Mouse (Mus musculus) left cerebral cortex, adult 6 months (tissue): ENCODE measurements around the gene Nrsn2. TPM values are rescaled to one million over a fixed set of nuclear protein-coding genes. Genes with fewer than 3 reads are reported as not detected.

Source experiments
- long read RNA-seq, 2 experiments: library from polyadenylated mRNA; unstranded; transcript quantifications; one replicate each; pipeline ENCODE4 v2.0.0; 2019 to 2020
- polyA plus RNA-seq: library from polyadenylated mRNA; unstranded; fragments of <200 nt; fragmentation: Nextera tagmentation; gene quantifications from 2 replicates; pipeline ENCODE4 v1.2.3, GENCODE M21; 2021

The Nrsn2 gene
- polyA plus RNA-seq, result 89.7 and 118 TPM in 2 replicates
- long read RNA-seq, experiment 1, transcript Nrsn2-201 (3 exons, 1,455 nt), result major isoform, 223 of 238 reads
- long read RNA-seq, experiment 1, partial matches to known transcripts, result 11 of 238 reads
- long read RNA-seq, experiment 1, other reads (novel, unspliced or antisense), result 4 of 238 reads
- long read RNA-seq, experiment 2, transcript Nrsn2-201 (3 exons, 1,455 nt), result major isoform, 44 of 73 reads
- long read RNA-seq, experiment 2, partial matches to known transcripts, result 4 of 73 reads
- long read RNA-seq, experiment 2, other reads (novel, unspliced or antisense), result 25 of 73 reads

DNA sequence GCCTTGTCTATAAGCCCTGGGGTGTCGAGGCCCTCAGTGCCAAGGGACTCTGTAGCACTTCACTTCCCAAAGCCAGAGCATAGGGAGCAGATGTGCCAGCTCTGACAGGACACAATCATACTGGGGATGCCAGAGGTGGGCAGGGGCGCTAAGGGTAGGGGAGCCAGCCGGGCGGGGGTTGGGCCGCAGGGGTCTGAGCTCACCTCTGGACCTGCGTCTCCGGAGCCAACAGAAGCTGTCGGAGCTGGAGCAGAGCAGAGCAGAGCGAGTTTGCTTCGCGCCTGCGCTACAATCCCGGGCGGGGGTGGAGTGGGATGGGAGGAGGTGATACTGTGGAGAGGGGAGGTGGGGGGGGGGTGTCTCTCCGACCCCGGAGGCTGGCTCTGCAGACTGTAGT is at the start of gene Nrsn2:
Nrsn2 (minus strand) TSS at position 294 of the 397 bp plus-strand sequence.

GRCm38 (mm10) chr2:152415287-152415686 is 38.8 kb upstream of the Nrsn2 start, which contains the start of gene 6820408C15Rik:
6820408C15Rik (plus strand) TSS chr2:152415587.

DNA sequence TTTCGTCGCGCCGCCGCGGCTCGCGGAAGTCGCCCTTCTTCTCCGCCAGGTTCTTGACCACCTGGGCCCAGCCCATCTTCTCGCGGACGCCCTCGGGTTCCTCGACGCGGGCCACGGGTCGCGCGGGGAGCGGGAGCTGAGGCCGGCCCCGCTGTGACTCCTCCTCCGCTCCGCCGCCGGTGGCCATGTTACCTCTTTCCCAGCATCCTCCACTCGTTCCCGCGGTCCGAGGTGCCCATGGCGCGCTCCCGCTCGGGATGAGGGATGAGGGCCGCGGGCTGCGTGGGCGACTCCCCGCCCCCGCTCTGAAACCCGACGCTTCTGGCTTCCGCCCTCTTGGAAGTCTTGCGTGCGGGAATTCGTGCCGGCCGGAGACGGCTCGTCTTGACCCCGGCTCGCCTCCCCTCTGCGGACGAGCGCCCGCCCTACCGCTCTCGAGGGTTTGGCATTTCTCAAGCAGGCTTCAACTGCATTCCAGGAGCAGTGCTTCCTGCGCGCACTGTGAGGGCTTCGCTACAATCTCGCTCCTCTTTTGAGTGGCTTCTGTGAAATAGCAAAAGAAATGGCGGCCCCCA is 38.2 kb upstream of the Nrsn2 start, which contains the start of gene Zcchc3:
Zcchc3 (minus strand) TSS at position 437 of the 575 bp plus-strand sequence.

GRCm38 (mm10) chr2:152397680-152398435 is 21.4 kb upstream of the Nrsn2 start, which contains the start of gene Sox12:
Sox12 (minus strand) TSS chr2:152398063.

DNA sequence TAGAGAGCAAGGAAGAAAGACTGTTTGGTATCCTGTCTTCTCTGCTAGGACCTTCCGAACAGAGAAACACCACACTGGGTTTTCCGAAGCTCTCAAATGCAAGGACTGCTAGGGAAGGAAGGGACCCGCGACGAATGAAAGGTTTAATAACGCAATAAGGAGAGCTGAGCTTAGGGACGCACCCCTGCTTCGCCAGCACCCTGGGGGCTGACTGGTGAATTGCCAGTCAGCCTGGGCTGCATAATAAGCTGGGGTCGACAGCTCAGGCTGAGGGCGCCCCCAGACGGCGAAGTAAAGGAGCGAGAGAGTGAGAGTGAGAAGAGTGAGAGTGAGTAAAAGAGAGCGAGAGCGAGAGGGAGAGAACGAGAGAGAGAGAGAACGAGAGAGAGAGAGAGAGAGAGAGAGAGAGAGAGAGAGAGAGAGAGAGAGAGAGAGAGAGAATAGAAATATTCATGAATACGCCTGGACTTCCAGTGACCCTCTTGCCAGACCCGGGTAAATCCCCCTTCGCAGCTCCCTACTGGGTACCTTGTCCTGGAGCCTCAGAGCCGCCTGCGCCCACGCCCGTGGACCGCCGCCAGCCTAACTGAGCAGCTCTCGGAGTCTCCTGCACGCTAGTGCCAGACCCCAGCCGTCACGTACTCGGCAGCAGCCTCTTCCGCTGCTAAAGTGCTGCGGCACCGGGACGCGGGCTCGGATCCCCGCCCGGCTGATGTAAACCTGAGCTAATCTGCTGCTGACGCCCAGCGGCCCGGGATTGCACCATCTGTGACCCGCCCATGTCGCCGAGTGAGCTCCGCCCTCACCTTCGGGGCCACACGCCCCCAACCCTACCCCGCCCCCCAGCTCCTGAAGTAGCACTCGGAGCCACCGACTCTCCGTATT is 32.9 kb downstream of the Nrsn2 start, which contains the start of gene Trib3:
Trib3 (minus strand) TSS at position 704 of the 885 bp plus-strand sequence.

DNA sequence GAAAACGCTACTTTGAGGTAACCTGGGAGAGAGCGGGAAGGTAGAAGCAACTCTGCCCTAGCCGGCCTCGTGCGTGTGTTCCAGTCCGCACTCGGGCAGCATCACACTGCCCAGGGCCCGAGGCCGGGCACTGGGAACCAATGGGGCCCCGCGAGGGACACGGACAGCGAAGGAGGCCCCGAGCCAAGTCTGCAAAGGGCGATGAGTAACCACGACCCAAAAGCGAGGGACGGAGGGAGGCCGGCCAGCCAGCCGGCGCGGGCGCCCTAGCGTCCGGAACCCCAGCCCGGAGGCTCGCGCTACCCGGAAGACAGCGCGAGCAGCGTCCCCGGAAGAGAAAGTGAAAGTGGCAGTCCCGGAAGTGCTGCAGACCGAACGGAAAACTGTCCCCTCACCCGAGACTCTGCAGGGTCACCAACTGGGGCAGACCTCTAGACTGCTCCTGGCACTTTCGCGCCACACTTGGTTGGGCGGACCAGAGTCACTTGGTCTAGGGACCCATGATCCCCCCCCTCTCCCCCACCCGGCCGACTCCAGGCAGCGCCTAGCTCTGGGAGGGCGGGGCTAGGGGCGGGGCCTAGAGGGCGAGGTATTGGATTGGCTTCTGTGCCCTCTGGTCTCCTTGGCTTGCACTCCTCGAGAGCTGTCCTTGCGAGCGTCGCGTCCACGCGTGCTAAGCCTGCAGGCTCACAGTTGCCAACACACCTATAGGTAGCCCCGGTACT is 44.2 kb downstream of the Nrsn2 start, which contains the start of gene Rbck1:
Rbck1 (minus strand) TSS at position 553 of the 725 bp plus-strand sequence.

Other genes starting within 250 kb of the Nrsn2 start
- gene Tcf15, start 233.1 kb downstream of the Nrsn2 start, polyA plus RNA-seq, result 2.1 TPM in 1 of 2 replicates, not detected in the other
- 169 and 236 TPM in 2 replicates for gene Csnk2a1, start 149.8 kb downstream of the Nrsn2 start, polyA plus RNA-seq
- gene Tbc1d20, start 82.8 kb downstream of the Nrsn2 start, polyA plus RNA-seq, result 11.6 and 23.2 TPM in 2 replicates
- gene Rbck1, start 44.0 kb downstream of the Nrsn2 start, polyA plus RNA-seq, result 94.8 and 96.8 TPM in 2 replicates
- 0.64 and 0.85 TPM in 2 replicates for gene Trib3, start 32.6 kb downstream of the Nrsn2 start, polyA plus RNA-seq
- gene Sox12, start 21.4 kb upstream of the Nrsn2 start, polyA plus RNA-seq, result 1.3 and 1.6 TPM in 2 replicates
- gene Zcchc3, start 38.4 kb upstream of the Nrsn2 start, polyA plus RNA-seq, result 5.9 and 6.1 TPM in 2 replicates
- 1.4 and 2.0 TPM in 2 replicates for gene 6820408C15Rik, start 38.9 kb upstream of the Nrsn2 start, polyA plus RNA-seq
- not detected in 2 replicates for gene Defb23, start 88.0 kb upstream of the Nrsn2 start, polyA plus RNA-seq
- not detected in 2 replicates for gene Defb20, start 100.4 kb upstream of the Nrsn2 start, polyA plus RNA-seq
- not detected in 2 replicates for gene Defb22, start 113.5 kb upstream of the Nrsn2 start, polyA plus RNA-seq
- gene Defb26, start 135.1 kb upstream of the Nrsn2 start, polyA plus RNA-seq, result not detected in 2 replicates
- gene Defb28, start 141.6 kb upstream of the Nrsn2 start, polyA plus RNA-seq, result not detected in 2 replicates
- gene Defb29, start 163.5 kb upstream of the Nrsn2 start, polyA plus RNA-seq, result not detected in 2 replicates
- not detected in 2 replicates for gene Gm17416, start 192.7 kb upstream of the Nrsn2 start, polyA plus RNA-seq
- not detected in 2 replicates for gene Defb21, start 196.1 kb upstream of the Nrsn2 start, polyA plus RNA-seq
- not detected in 2 replicates for gene Defb19, start 203.7 kb upstream of the Nrsn2 start, polyA plus RNA-seq
- gene Defb45, start 222.8 kb upstream of the Nrsn2 start, polyA plus RNA-seq, result not detected in 2 replicates
- gene Defb36, start 227.7 kb upstream of the Nrsn2 start, polyA plus RNA-seq, result not detected in 2 replicates
- not detected in 2 replicates for gene Defb25, start 246.4 kb upstream of the Nrsn2 start, polyA plus RNA-seq